Mouse (Mus musculus) heart, postnatal 0 days (tissue): ENCODE measurements around the gene D6Wsu163e. TPM values are rescaled to one million over a fixed set of nuclear protein-coding genes. Genes with fewer than 3 reads are reported as not detected.

ENCODE experiments used
- ATAC-seq: fragments of 200-750 bp; cut with Nextera tagmentation; 2 replicates; pipeline ENCODE4 v1.8.0; 2017; ENCODE audit warnings: low read depth, moderate number of reproducible peaks, moderate library complexity; ENCODE audit not compliant: insufficient read depth
- DNase-seq: peaks from one replicate; pipeline ENCODE4 v3.0.0-alpha.2; 2016; ENCODE audit warnings: low spot score
- H3K27ac ChIP-seq: fragments of 300-500 bp; sonication (generic); 2 replicates; pipeline ENCODE4 v1.5.1; 2014; ENCODE audit warnings: low read depth, mild to moderate bottlenecking
- H3K27me3 ChIP-seq: fragments of 300-500 bp; sonication (generic); 2 replicates; pipeline ENCODE4 v1.6.1; 2014; ENCODE audit warnings: low read length, mixed read lengths; ENCODE audit not compliant: control insufficient read depth, insufficient read depth
- H3K36me3 ChIP-seq: fragments of 300-500 bp; sonication (generic); replicated peaks from 2 replicates; pipeline ENCODE4 v1.6.1; 2014; ENCODE audit warnings: low read length, mixed read lengths; ENCODE audit not compliant: control insufficient read depth, insufficient read depth
- H3K4me1 ChIP-seq: fragments of 300-500 bp; sonication (generic); 2 replicates; pipeline ENCODE4 v1.6.1; 2014; ENCODE audit warnings: antibody characterized with exemption; ENCODE audit not compliant: control insufficient read depth, insufficient read depth
- H3K4me2 ChIP-seq: fragments of 300-500 bp; sonication (generic); 2 replicates; pipeline ENCODE4 v1.6.1; 2014; ENCODE audit warnings: low read depth, mild to moderate bottlenecking, low read length, moderate library complexity
- H3K4me3 ChIP-seq: fragments of 300-500 bp; sonication (generic); 2 replicates; pipeline ENCODE4 v1.5.1; 2014; ENCODE audit warnings: low read depth, low read length
- H3K9ac ChIP-seq: fragments of 300-500 bp; sonication (generic); replicated peaks from 2 replicates; pipeline ENCODE4 v1.6.1; 2014; ENCODE audit warnings: low read depth, low read length, mixed read lengths
- H3K9me3 ChIP-seq: fragments of 300-500 bp; sonication (generic); replicated peaks from 2 replicates; pipeline ENCODE4 v1.6.1; 2016; ENCODE audit warnings: low read length; ENCODE audit not compliant: control insufficient read depth
- CTCF ChIP-seq: IDR thresholded peaks from 2 replicates; pipeline ENCODE4 v1.5.1; 2016; ENCODE audit warnings: antibody characterized with exemption, control low read depth, low read depth
- EP300 ChIP-seq: IDR thresholded peaks from 2 replicates; pipeline ENCODE4 v1.6.1; 2016; ENCODE audit warnings: antibody characterized with exemption, low read depth
- WGBS: fragments of 180-500 bp; shearing (Covaris S2); extraction: QIAGEN DNeasy Blood & Tissue Kit; methylation state at CpG from one replicate; pipeline ENCODE4 v1.1.7; 2014; 5-methylcytosine and 5-hydroxymethylcytosine counted together
- polyA plus RNA-seq: library from polyadenylated mRNA; unstranded; fragments of >200 nt; fragmentation: Nextera tagmentation; extraction: Ambion mirVana; gene quantifications from 2 replicates; pipeline ENCODE4 v1.2.1, GENCODE M21; 2015
- total RNA-seq: library from RNA; depleted of rRNA; stranded (reverse); fragments of >200 nt; gene quantifications from 2 replicates; pipeline ENCODE4 v1.2.3, GENCODE M21; 2014; ENCODE audit warnings: low replicate concordance

Gene D6Wsu163e
- total and polyA plus RNA-seq, 2 experiments from 2014 or later = 3.8 to 11.9 TPM

- H3K9ac ChIP-seq = no peak overlapping the region
- H3K27me3 ChIP-seq = no peaks in the 10 kb centered on the region
- H3K27ac ChIP-seq = no peak overlapping the region
- no peaks in the 10 kb centered on the region for H3K36me3 ChIP-seq
- DNase-seq = no peak
- no peak overlapping the region for H3K4me3 ChIP-seq
- 84% methylated on average over 3 of the region's 3 CpGs for WGBS
- no peak overlapping the region for H3K4me2 ChIP-seq
- H3K4me1 ChIP-seq = no peaks in the 10 kb centered on the region
- no peak for ATAC-seq
- TF ChIP-seq CTCF (no peak), EP300 (no peak)
- H3K9me3 ChIP-seq = no peaks in the 10 kb centered on the region
Measured at GRCm38 (mm10) chr6:127005646-127006045, 65.9 kb downstream of the D6Wsu163e start.

- Histone ChIP-seq H3K36me3 (no peaks in the 10 kb centered on the region), H3K9ac (no peak overlapping the region), H3K4me2 (no peak overlapping the region), H3K4me1 (no peaks in the 10 kb centered on the region), H3K4me3 (no peak overlapping the region), H3K9me3 (no peaks in the 10 kb centered on the region), H3K27ac (no peak overlapping the region), H3K27me3 (no peaks in the 10 kb centered on the region)
- DNase-seq = no peak
- 62% methylated on average over 3 of the region's 3 CpGs for WGBS
- ATAC-seq = no peak
- TF ChIP-seq CTCF (no peak), EP300 (no peak)
Measured at GRCm38 (mm10) chr6:127006551-127006950, 66.8 kb downstream of the D6Wsu163e start.

- Histone ChIP-seq H3K36me3 (no peaks in the 10 kb centered on the region), H3K4me1 (no peaks in the 10 kb centered on the region), H3K9ac (no peak overlapping the region), H3K4me3 (no peak overlapping the region), H3K27me3 (no peaks in the 10 kb centered on the region), H3K4me2 (no peak overlapping the region), H3K9me3 (no peaks in the 10 kb centered on the region), H3K27ac (no peak overlapping the region)
- TF ChIP-seq CTCF (no peak), EP300 (no peak)
- WGBS = 81% methylated on average over 13 of the region's 13 CpGs
- ATAC-seq (no peak), DNase-seq (no peak)
Measured at GRCm38 (mm10) chr6:127010021-127010420, 70.3 kb downstream of the D6Wsu163e start.

GRCm38 (mm10) chr6:127011947-127012535 lies 72.3 kb downstream of the D6Wsu163e start:
- Histone ChIP-seq H3K9me3 (no peaks in the 10 kb centered on the region), H3K9ac (no peak overlapping the region), H3K4me2 (no peak overlapping the region), H3K27me3 (no peaks in the 10 kb centered on the region), H3K27ac (no peak overlapping the region), H3K4me3 (no peak overlapping the region), H3K4me1 (no peaks in the 10 kb centered on the region), H3K36me3 (no peaks in the 10 kb centered on the region)
- WGBS = 80% methylated on average over 13 of the region's 13 CpGs
- DNase-seq (no peak), ATAC-seq (no peak)
- TF ChIP-seq EP300 (no peak), CTCF (no peak)

- WGBS = 56% methylated on average over 26 of the region's 26 CpGs
- DNase-seq (no peak), ATAC-seq (no peak)
- H3K4me2 ChIP-seq = no peak within 1 kb of the TSS
- H3K27me3 ChIP-seq = 0 out of 2 replicates have a peak, but pooled peaks cover 4% of the 10 kb centered on the region
- H3K27ac ChIP-seq = no peak within 1 kb of the TSS
- H3K9ac ChIP-seq = no peak within 1 kb of the TSS
- H3K36me3 ChIP-seq = no peaks in the 10 kb centered on the region
- H3K4me1 ChIP-seq = peaks cover 6% of the 10 kb centered on the region; the same call in 1 of the 2 replicates
- TF ChIP-seq CTCF (no peak), EP300 (no peak)
- H3K9me3 ChIP-seq = no peaks in the 10 kb centered on the region
- no peak within 1 kb of the TSS for H3K4me3 ChIP-seq
Measured at GRCm38 (mm10) chr6:127014906-127015770, 75.4 kb downstream of the D6Wsu163e start, which contains the start of gene Fgf6. TSS of gene Fgf6 (plus strand) at chr6:127015586.
